Mouse (Mus musculus) thymus, adult 18-20 months (tissue): ENCODE measurements around the gene Kdelr3.

ENCODE experiments used
- DNase-seq, 2 experiments: peaks; one replicate each; pipeline ENCODE4 v3.0.0; 2022; ENCODE audit warnings: mixed read lengths in 2 of 2

Gene Kdelr3

GRCm38 (mm10) chr15:79511553-79512320 is 4.5 kb upstream of the Kdelr3 start:
- no peak for DNase-seq

- no peak for DNase-seq
Measured at GRCm38 (mm10) chr15:79513940-79514339, 2.3 kb upstream of the Kdelr3 start.

GRCm38 (mm10) chr15:79517710-79518109 is 1.5 kb downstream of the Kdelr3 start:
- DNase-seq: no peak

GRCm38 (mm10) chr15:79518571-79518970 is 2.4 kb downstream of the Kdelr3 start:
- DNase-seq: no peak

GRCm38 (mm10) chr15:79519400-79520220 is 3.4 kb downstream of the Kdelr3 start:
- DNase-seq: no peak

- no peak for DNase-seq
Measured at GRCm38 (mm10) chr15:79525564-79525963, 9.4 kb downstream of the Kdelr3 start.

GRCm38 (mm10) chr15:79525979-79526768 is 10.0 kb downstream of the Kdelr3 start:
- no peak for DNase-seq

GRCm38 (mm10) chr15:79527192-79527591 is 11.0 kb downstream of the Kdelr3 start:
- DNase-seq: no peak

- no peak for DNase-seq
Measured at GRCm38 (mm10) chr15:79527991-79528639, 11.9 kb downstream of the Kdelr3 start.

GRCm38 (mm10) chr15:79529935-79530334 is 13.7 kb downstream of the Kdelr3 start:
- no peak for DNase-seq

- DNase-seq: no peak
Measured at GRCm38 (mm10) chr15:79533796-79534195, 17.6 kb downstream of the Kdelr3 start.

- no peak for DNase-seq
Measured at GRCm38 (mm10) chr15:79543968-79544367, 27.8 kb downstream of the Kdelr3 start.

GRCm38 (mm10) chr15:79545496-79545895 is 29.3 kb downstream of the Kdelr3 start:
- no peak for DNase-seq

GRCm38 (mm10) chr15:79545921-79546399 is 29.7 kb downstream of the Kdelr3 start:
- DNase-seq: peak in 1 of 2 experiments; percentile 33

GRCm38 (mm10) chr15:79546410-79547288 is 30.4 kb downstream of the Kdelr3 start, which contains the start of gene Ddx17:
TSS of gene Ddx17 (minus strand) at chr15:79546741.
- peak; percentile 91 to 93 for DNase-seq

GRCm38 (mm10) chr15:79547289-79547820 is 31.1 kb downstream of the Kdelr3 start:
- DNase-seq: peak; percentile 27 to 28

GRCm38 (mm10) chr15:79548226-79548625 is 32.0 kb downstream of the Kdelr3 start:
- DNase-seq: no peak

- DNase-seq: no peak
Measured at GRCm38 (mm10) chr15:79552566-79552965, 36.4 kb downstream of the Kdelr3 start.

- DNase-seq: no peak
Measured at GRCm38 (mm10) chr15:79559649-79560048, 43.4 kb downstream of the Kdelr3 start.

- DNase-seq: no peak
Measured at GRCm38 (mm10) chr15:79562417-79562816, 46.2 kb downstream of the Kdelr3 start.
